Mouse (Mus musculus): ENCODE data around the gene Shf.
A peak's percentile ranks its signal among the peaks of the same experiment; 100 is the strongest.
"Not testable (repeated sequence)": the region's sequence is repeated elsewhere in the genome, so short reads cannot be mapped to it uniquely, and the experiment has no call there.

Shf gene

GRCm38 (mm10) chr2:122348531-122349131 is 20.3 kb downstream of the Shf start:
- peak; percentile 90 for DNase-seq (ENCODE audit: low read depth, low spot score)

- DNase-seq (ENCODE audit: low read depth, low spot score), result no peak
Measured at GRCm38 (mm10) chr2:122347257-122347656, 21.7 kb downstream of the Shf start.

- DNase-seq (ENCODE audit: low read depth, low spot score), result not testable (repeated sequence)
Measured at GRCm38 (mm10) chr2:122346164-122346563, 22.8 kb downstream of the Shf start.

- DNase-seq (ENCODE audit: low read depth, low spot score), result no peak
Measured at GRCm38 (mm10) chr2:122345106-122345893, 23.7 kb downstream of the Shf start.

- peak; percentile 28 for DNase-seq (ENCODE audit: low read depth, low spot score)
Measured at GRCm38 (mm10) chr2:122337291-122337690, 31.7 kb downstream of the Shf start.

- DNase-seq (ENCODE audit: low read depth, low spot score), result peak; percentile 92
Measured at GRCm38 (mm10) chr2:122334170-122334569, 34.8 kb downstream of the Shf start.

- DNase-seq (ENCODE audit: low read depth, low spot score), result no peak
Measured at GRCm38 (mm10) chr2:122332222-122332621, 36.7 kb downstream of the Shf start.

GRCm38 (mm10) chr2:122330317-122330716 is 38.6 kb downstream of the Shf start:
- DNase-seq (ENCODE audit: low read depth, low spot score), result not testable (repeated sequence)

GRCm38 (mm10) chr2:122327986-122328385 is 41.0 kb downstream of the Shf start:
- DNase-seq (ENCODE audit: low read depth, low spot score), result no peak

- DNase-seq (ENCODE audit: low read depth, low spot score), result no peak
Measured at GRCm38 (mm10) chr2:122325361-122325760, 43.6 kb downstream of the Shf start.

GRCm38 (mm10) chr2:122324586-122324985 is 44.4 kb downstream of the Shf start:
- DNase-seq (ENCODE audit: low read depth, low spot score), result no peak

GRCm38 (mm10) chr2:122323960-122324359 is 45.0 kb downstream of the Shf start:
- DNase-seq (ENCODE audit: low read depth, low spot score), result no peak

- no peak for DNase-seq (ENCODE audit: low read depth, low spot score)
Measured at GRCm38 (mm10) chr2:122317384-122317783, 51.6 kb downstream of the Shf start.

- no peak for DNase-seq (ENCODE audit: low read depth, low spot score)
Measured at GRCm38 (mm10) chr2:122315372-122315771, 53.6 kb downstream of the Shf start, which contains the start of gene Duox1. Gene Duox1 (plus strand): TSS chr2:122315672.

- peak; percentile 51 for DNase-seq (ENCODE audit: low read depth, low spot score)
Measured at GRCm38 (mm10) chr2:122313536-122313935, 55.4 kb downstream of the Shf start, which contains the start of gene Duoxa1. Gene Duoxa1 (minus strand): TSS chr2:122313730.

GRCm38 (mm10) chr2:122312722-122313417 is 56.1 kb downstream of the Shf start:
- DNase-seq (ENCODE audit: low read depth, low spot score), result peak; percentile 87

GRCm38 (mm10) chr2:122311561-122311960 is 57.4 kb downstream of the Shf start:
- no peak for DNase-seq (ENCODE audit: low read depth, low spot score)

GRCm38 (mm10) chr2:122309647-122310046 is 59.3 kb downstream of the Shf start:
- no peak for DNase-seq (ENCODE audit: low read depth, low spot score)

GRCm38 (mm10) chr2:122306184-122306583 is 62.8 kb downstream of the Shf start:
- DNase-seq (ENCODE audit: low read depth, low spot score), result no peak

- DNase-seq (ENCODE audit: low read depth, low spot score), result no peak
Measured at GRCm38 (mm10) chr2:122305097-122305892, 63.7 kb downstream of the Shf start.

- no peak for DNase-seq (ENCODE audit: low read depth, low spot score)
Measured at GRCm38 (mm10) chr2:122304544-122304943, 64.4 kb downstream of the Shf start.
